Mouse (Mus musculus) embryonic facial prominence, embryonic 12.5 days (tissue): ENCODE results near the gene Sacs. TPM values are rescaled to one million over a fixed set of nuclear protein-coding genes. Genes with fewer than 3 reads are reported as not detected.
"Not testable (repeated sequence)": the region's sequence is repeated elsewhere in the genome, so short reads cannot be mapped to it uniquely, and the experiment has no call there.

Experiments
- ATAC-seq: fragments of 200-750 bp; cut with Nextera tagmentation; 2 replicates; pipeline ENCODE4 v1.8.0; 2017; ENCODE audit not compliant: insufficient number of reproducible peaks, insufficient read depth, low FRiP score, low TSS enrichment
- H3K27ac ChIP-seq: fragments of 300-500 bp; sonication (generic); 2 replicates; pipeline ENCODE4 v1.5.1; 2016; ENCODE audit warnings: mild to moderate bottlenecking
- H3K27me3 ChIP-seq: fragments of 300-500 bp; sonication (generic); 2 replicates; pipeline ENCODE4 v1.6.1; 2016; ENCODE audit warnings: mild to moderate bottlenecking, moderate library complexity
- H3K36me3 ChIP-seq: fragments of 300-500 bp; sonication (generic); 2 replicates; pipeline ENCODE4 v1.6.1; 2016; ENCODE audit warnings: mild to moderate bottlenecking
- H3K4me1 ChIP-seq: fragments of 300-500 bp; sonication (generic); 2 replicates; pipeline ENCODE4 v1.6.1; 2016
- H3K4me2 ChIP-seq: fragments of 300-500 bp; sonication (generic); replicated peaks from 2 replicates; pipeline ENCODE4 v1.6.1; 2016; ENCODE audit warnings: mild to moderate bottlenecking, moderate library complexity
- H3K4me3 ChIP-seq: fragments of 300-500 bp; sonication (generic); 2 replicates; pipeline ENCODE4 v1.5.1; 2016; ENCODE audit warnings: mild to moderate bottlenecking
- H3K9ac ChIP-seq: fragments of 300-500 bp; sonication (generic); 2 replicates; pipeline ENCODE4 v1.6.1; 2016; ENCODE audit warnings: mild to moderate bottlenecking, moderate library complexity
- H3K9me3 ChIP-seq: fragments of 300-500 bp; sonication (generic); 2 replicates; pipeline ENCODE4 v1.6.1; 2016; ENCODE audit warnings: mild to moderate bottlenecking, moderate library complexity
- WGBS: fragments of 180-500 bp; shearing (Covaris S2); methylation state at CpG from one replicate; pipeline ENCODE4 v1.1.7; 2016; 5-methylcytosine and 5-hydroxymethylcytosine counted together
- polyA plus RNA-seq: library from polyadenylated mRNA; unstranded; fragments of >200 nt; fragmentation: Nextera tagmentation; extraction: Ambion mirVana; gene quantifications from 2 replicates; pipeline ENCODE4 v1.2.1, GENCODE M21; 2016

Sacs gene
- 4.4 and 4.5 TPM in 2 replicates for polyA plus RNA-seq

- Histone ChIP-seq H3K27me3 (peaks cover 6% of the 10 kb centered on the region), H3K4me2 (peak within 1 kb of the TSS; percentile 54), H3K9ac (peak within 1 kb of the TSS; percentile 39; the same call in 1 of the 2 replicates), H3K9me3 (no peaks in the 10 kb centered on the region), H3K27ac (no peak within 1 kb of the TSS), H3K4me1 (no peaks in the 10 kb centered on the region), H3K4me3 (peak within 1 kb of the TSS; percentile 39), H3K36me3 (no peaks in the 10 kb centered on the region)
- ATAC-seq: no peak
- WGBS: 5% methylated on average over 23 of the region's 23 CpGs
These were observed at the start of gene Sacs for GRCm38 (mm10) chr14:61137994-61138726. TSS of gene Sacs (plus strand) at chr14:61138457.

- no peak overlapping the region for H3K4me3 ChIP-seq
- no peaks in the 10 kb centered on the region for H3K4me1 ChIP-seq
- 55% methylated on average over 5 of the region's 5 CpGs for WGBS
- H3K36me3 ChIP-seq: no peaks in the 10 kb centered on the region
- H3K9ac ChIP-seq: no peak overlapping the region
- H3K9me3 ChIP-seq: no peaks in the 10 kb centered on the region
- no peak overlapping the region for H3K4me2 ChIP-seq
- H3K27ac ChIP-seq: no peak overlapping the region
- H3K27me3 ChIP-seq: no peaks in the 10 kb centered on the region
- no peak for ATAC-seq
These were observed 47.3 kb upstream of the Sacs start for GRCm38 (mm10) chr14:61090955-61091354.

DNA sequence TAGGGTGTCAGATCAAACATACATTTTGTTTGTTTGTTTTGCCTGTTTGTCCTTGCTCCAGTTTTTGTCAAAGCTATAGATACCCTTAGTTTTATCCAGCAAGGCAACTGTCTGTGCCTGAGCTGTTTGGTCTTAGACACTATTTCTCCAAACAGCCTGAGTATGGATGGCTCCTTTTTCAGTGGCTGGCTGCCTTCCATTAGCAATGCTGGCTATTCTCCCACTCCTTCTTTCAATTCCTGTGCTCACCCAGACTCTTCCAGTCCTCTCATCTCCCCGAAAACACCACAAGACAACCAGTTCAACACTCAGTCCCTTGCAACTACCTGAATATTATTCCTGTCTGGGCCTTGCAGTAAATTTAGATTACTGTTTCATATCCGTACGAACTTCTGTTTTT, 46.2 kb upstream of the Sacs start:
- H3K4me2 ChIP-seq: no peak overlapping the region
- no peak overlapping the region for H3K27ac ChIP-seq
- H3K9ac ChIP-seq: no peak overlapping the region
- WGBS: 87% methylated on average over 3 of the region's 3 CpGs
- ATAC-seq: no peak
- no peak overlapping the region for H3K4me3 ChIP-seq
- no peaks in the 10 kb centered on the region for H3K9me3 ChIP-seq
- H3K27me3 ChIP-seq: no peaks in the 10 kb centered on the region
- H3K4me1 ChIP-seq: no peaks in the 10 kb centered on the region
- H3K36me3 ChIP-seq: no peaks in the 10 kb centered on the region

GRCm38 (mm10) chr14:61097974-61098625, 40.2 kb upstream of the Sacs start:
- WGBS: 83% methylated on average over 12 of the region's 12 CpGs
- H3K4me3 ChIP-seq: no peak overlapping the region
- H3K9me3 ChIP-seq: no peaks in the 10 kb centered on the region
- H3K4me1 ChIP-seq: no peaks in the 10 kb centered on the region
- H3K9ac ChIP-seq: no peak overlapping the region
- H3K27me3 ChIP-seq: no peaks in the 10 kb centered on the region
- no peak overlapping the region for H3K27ac ChIP-seq
- H3K4me2 ChIP-seq: no peak overlapping the region
- no peaks in the 10 kb centered on the region for H3K36me3 ChIP-seq
- ATAC-seq: no peak

GRCm38 (mm10) chr14:61100736-61101135, 37.5 kb upstream of the Sacs start:
- 86% methylated on average over 6 of the region's 6 CpGs for WGBS
- Histone ChIP-seq H3K4me2 (no peak overlapping the region), H3K4me1 (no peaks in the 10 kb centered on the region), H3K4me3 (no peak overlapping the region), H3K27me3 (no peaks in the 10 kb centered on the region), H3K9me3 (no peaks in the 10 kb centered on the region), H3K9ac (no peak overlapping the region), H3K27ac (no peak overlapping the region), H3K36me3 (no peaks in the 10 kb centered on the region)
- ATAC-seq: no peak

DNA sequence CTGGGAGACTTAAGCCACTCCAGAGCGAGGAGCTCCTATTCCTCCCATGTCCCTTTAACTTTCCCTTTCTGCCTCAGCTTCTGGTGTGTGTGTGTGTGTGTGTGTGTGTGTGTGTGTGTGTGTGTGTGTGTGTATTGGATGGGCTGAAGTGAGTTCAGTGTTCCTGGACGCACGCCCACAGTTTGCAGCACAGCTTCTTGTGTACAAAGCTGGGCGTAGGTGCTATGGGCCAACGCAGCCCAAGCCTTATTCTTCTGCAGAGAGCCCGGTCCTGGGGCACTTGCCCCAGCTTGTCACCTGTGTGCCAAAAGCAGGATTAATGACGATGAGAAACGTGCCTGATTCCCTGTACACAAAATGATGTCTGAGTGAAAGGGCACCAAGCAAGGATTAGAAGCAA, 31.9 kb upstream of the Sacs start:
- no peaks in the 10 kb centered on the region for H3K9me3 ChIP-seq
- no peak overlapping the region for H3K4me3 ChIP-seq
- no peak for ATAC-seq
- H3K9ac ChIP-seq: no peak overlapping the region
- H3K4me2 ChIP-seq: no peak overlapping the region
- 77% methylated on average over 8 of the region's 8 CpGs for WGBS
- no peaks in the 10 kb centered on the region for H3K27me3 ChIP-seq
- no peaks in the 10 kb centered on the region for H3K4me1 ChIP-seq
- H3K27ac ChIP-seq: no peak overlapping the region
- H3K36me3 ChIP-seq: no peaks in the 10 kb centered on the region

GRCm38 (mm10) chr14:61108625-61109024, 29.6 kb upstream of the Sacs start:
- H3K36me3 ChIP-seq: no peaks in the 10 kb centered on the region
- no peak overlapping the region for H3K4me2 ChIP-seq
- ATAC-seq: no peak
- 85% methylated on average over 2 of the region's 2 CpGs for WGBS
- no peak overlapping the region for H3K4me3 ChIP-seq
- no peak overlapping the region for H3K27ac ChIP-seq
- no peaks in the 10 kb centered on the region for H3K4me1 ChIP-seq
- no peaks in the 10 kb centered on the region for H3K9me3 ChIP-seq
- no peak overlapping the region for H3K9ac ChIP-seq
- H3K27me3 ChIP-seq: no peaks in the 10 kb centered on the region

DNA sequence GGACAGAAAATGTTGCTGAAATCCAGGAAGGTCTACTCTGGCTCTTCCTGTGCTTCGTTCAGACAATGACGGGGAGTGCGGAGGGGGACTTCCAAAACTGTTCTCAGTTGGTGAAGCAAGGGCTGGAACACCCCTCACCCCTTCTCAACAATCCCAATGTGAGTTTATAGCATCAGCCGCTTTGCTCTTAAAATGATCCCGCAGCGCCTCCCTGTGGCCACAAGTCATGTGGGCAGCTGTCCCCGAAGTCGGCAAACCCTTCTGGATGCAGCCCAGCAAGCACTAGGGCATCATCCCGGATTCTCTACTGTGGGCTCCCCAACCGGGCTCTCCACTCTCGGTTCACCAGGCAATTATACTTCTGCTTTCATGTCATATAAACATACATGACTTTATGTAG, 25.9 kb upstream of the Sacs start:
- 4% methylated on average over 11 of the region's 11 CpGs for WGBS
- peak overlapping the region; percentile 32; the same call in 1 of the 2 replicates for H3K4me2 ChIP-seq
- H3K27ac ChIP-seq: no peak overlapping the region

GRCm38 (mm10) chr14:61124755-61125154, 13.5 kb upstream of the Sacs start:
- 85% methylated on average over 5 of the region's 5 CpGs for WGBS
- no peaks in the 10 kb centered on the region for H3K9me3 ChIP-seq

More for the DNA sequence above, 25.9 kb upstream of the Sacs start:
- peak; percentile 10; the same call in 1 of the 2 replicates for ATAC-seq
- Histone ChIP-seq H3K4me1 (no peaks in the 10 kb centered on the region), H3K9me3 (no peaks in the 10 kb centered on the region), H3K9ac (no peak overlapping the region), H3K36me3 (no peaks in the 10 kb centered on the region), H3K27me3 (no peaks in the 10 kb centered on the region), H3K4me3 (no peak overlapping the region)

GRCm38 (mm10) chr14:61125201-61125600, 13.1 kb upstream of the Sacs start:
- no peak overlapping the region for H3K4me3 ChIP-seq
- no peak for ATAC-seq
- H3K9me3 ChIP-seq: no peaks in the 10 kb centered on the region
- H3K4me2 ChIP-seq: no peak overlapping the region
- H3K36me3 ChIP-seq: no peaks in the 10 kb centered on the region
- H3K9ac ChIP-seq: no peak overlapping the region
- no peak overlapping the region for H3K27ac ChIP-seq
- no peaks in the 10 kb centered on the region for H3K4me1 ChIP-seq
- no peaks in the 10 kb centered on the region for H3K27me3 ChIP-seq
- WGBS: 80% methylated on average over 6 of the region's 6 CpGs

More at GRCm38 (mm10) chr14:61124755-61125154, 13.5 kb upstream of the Sacs start:
- Histone ChIP-seq H3K27ac (no peak overlapping the region), H3K36me3 (no peaks in the 10 kb centered on the region), H3K4me3 (no peak overlapping the region), H3K9ac (no peak overlapping the region), H3K27me3 (no peaks in the 10 kb centered on the region), H3K4me1 (no peaks in the 10 kb centered on the region), H3K4me2 (no peak overlapping the region)
- no peak for ATAC-seq

DNA sequence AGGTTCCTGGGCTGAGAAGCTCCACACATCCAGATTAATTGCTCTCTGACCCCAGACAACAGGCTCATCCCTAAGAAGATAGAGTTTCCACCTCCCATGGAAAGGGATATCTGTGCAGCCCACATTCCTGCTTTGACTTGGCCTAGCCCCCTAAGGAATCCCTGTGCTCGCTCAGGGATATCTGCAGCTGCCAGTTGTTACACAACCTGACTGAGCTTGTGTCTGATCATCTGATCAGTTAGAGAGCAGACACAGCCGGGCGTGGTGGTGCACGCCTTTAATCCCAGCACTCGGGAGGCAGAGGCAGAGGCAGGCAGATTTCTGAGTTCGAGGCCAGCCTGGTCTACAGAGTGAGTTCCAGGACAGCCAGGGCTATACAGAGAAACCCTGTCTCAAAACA, 10.9 kb upstream of the Sacs start:
- H3K4me1 ChIP-seq, H3K9me3 ChIP-seq, H3K27me3 ChIP-seq, H3K4me2 ChIP-seq, H3K9ac ChIP-seq, H3K27ac ChIP-seq, H3K36me3 ChIP-seq, ATAC-seq, H3K4me3 ChIP-seq: not testable (repeated sequence)
- WGBS: 72% methylated on average over 6 of the region's 6 CpGs

DNA sequence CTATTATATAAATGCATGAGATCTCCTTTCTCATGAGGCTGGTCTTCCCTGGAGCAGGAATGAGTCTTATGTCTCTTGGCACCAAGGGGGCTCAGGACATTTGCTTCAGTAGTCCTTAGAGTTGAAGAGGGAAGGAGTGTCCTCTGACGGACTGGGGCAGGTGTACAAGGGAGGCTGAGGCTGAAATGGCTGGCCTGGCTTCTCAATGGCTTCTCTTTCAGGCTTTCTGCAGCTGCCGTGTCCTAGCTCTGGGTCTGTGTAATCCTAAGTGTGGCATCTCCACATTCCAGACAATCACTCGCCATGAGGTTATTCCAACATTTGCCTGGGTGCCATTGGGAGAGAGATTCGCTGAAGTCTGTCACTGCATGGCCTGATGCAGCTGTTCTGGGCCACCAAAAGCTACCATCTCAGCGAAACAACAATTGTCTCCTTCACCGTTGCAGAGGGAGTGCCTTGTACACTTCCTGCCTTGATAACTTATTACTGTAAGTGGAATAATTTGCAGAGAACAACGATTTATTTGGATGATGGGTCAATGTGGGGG, 9.2 kb upstream of the Sacs start:
- no peak overlapping the region for H3K27ac ChIP-seq
- no peak for ATAC-seq
- 75% methylated on average over 7 of the region's 7 CpGs for WGBS

More for the DNA sequence above, 9.2 kb upstream of the Sacs start:
- H3K4me3 ChIP-seq: no peak overlapping the region
- no peaks in the 10 kb centered on the region for H3K4me1 ChIP-seq
- H3K9me3 ChIP-seq: no peaks in the 10 kb centered on the region
- no peak overlapping the region for H3K9ac ChIP-seq
- H3K36me3 ChIP-seq: no peaks in the 10 kb centered on the region
- no peaks in the 10 kb centered on the region for H3K27me3 ChIP-seq
- H3K4me2 ChIP-seq: no peak overlapping the region
